Mouse (Mus musculus): ENCODE results near the gene 4932415D10Rik.
A peak's percentile ranks its signal among the peaks of the same experiment; 100 is the strongest.

4932415D10Rik gene

GRCm38 (mm10) chr10:82316482-82316881 lies at the start of gene 4932415D10Rik:
4932415D10Rik (minus strand) TSS chr10:82316582.
- no peak for DNase-seq

- DNase-seq, result no peak
These were observed 45.5 kb upstream of the 4932415D10Rik start for GRCm38 (mm10) chr10:82361911-82362310.

- DNase-seq, result peak; percentile 48
These were observed 39.0 kb upstream of the 4932415D10Rik start for GRCm38 (mm10) chr10:82355401-82355800.

GRCm38 (mm10) chr10:82354083-82355010 lies 38.0 kb upstream of the 4932415D10Rik start, which contains the start of gene Gm4924:
Gm4924 (plus strand) TSS chr10:82354255.
- peak; percentile 98 for DNase-seq

- DNase-seq, result no peak
These were observed 13.4 kb upstream of the 4932415D10Rik start for GRCm38 (mm10) chr10:82329826-82330225.

- no peak for DNase-seq
These were observed 3.8 kb upstream of the 4932415D10Rik start for GRCm38 (mm10) chr10:82320134-82320533.

GRCm38 (mm10) chr10:82296440-82296839 lies 19.9 kb downstream of the 4932415D10Rik start:
- DNase-seq, result no peak

GRCm38 (mm10) chr10:82257331-82257730 lies 59.1 kb downstream of the 4932415D10Rik start:
- no peak for DNase-seq

- no peak for DNase-seq
These were observed 71.4 kb downstream of the 4932415D10Rik start for GRCm38 (mm10) chr10:82245021-82245420.

GRCm38 (mm10) chr10:82241401-82241788 lies 75.0 kb downstream of the 4932415D10Rik start:
- DNase-seq, result no peak

- peak; percentile 99 for DNase-seq
These were observed 75.5 kb downstream of the 4932415D10Rik start, which contains the start of gene Zfp938 for GRCm38 (mm10) chr10:82240742-82241400. Zfp938 (minus strand) TSS chr10:82241280.
